In genomic region chr2:84229777-84230176, GRCm38 (mm10) we compare ENCODE assay signal across 13 mouse cellular contexts.
DNase-seq lines count a peak whose midpoint lies in the region; ATAC-seq lines count a peak whose summit lies in the region.
"Had no signal": no experiment of that assay in that cellular context is flagged by ENCODE, and none has a peak within 500 bp of the region (broad histone marks: within the 10 kb centered on the region; RNA-seq: fewer than 3 reads in every experiment).

No protein-coding gene starts in this region.

- H3K9ac ChIP-seq in heart, embryonic 12.5 days = no peak overlapping the region
- H3K9ac ChIP-seq in heart, embryonic 16.5 days (ENCODE audit: low read length) = no peak overlapping the region
- H3K9ac ChIP-seq: hindbrain, embryonic 15.5 days; limb, embryonic 13.5 days had no signal

- no peaks in the 10 kb centered on the region for H3K9me3 ChIP-seq in heart, embryonic 12.5 days (replicated peaks)
- no peaks in the 10 kb centered on the region for H3K9me3 ChIP-seq in heart, embryonic 16.5 days (replicated peaks; ENCODE audit: control insufficient read depth, low read length)
- H3K9me3 ChIP-seq: forebrain, embryonic 10.5 days; hindbrain, embryonic 15.5 days; limb, embryonic 13.5 days had no signal

- no peak overlapping the region for H3K4me2 ChIP-seq in heart, embryonic 12.5 days
- H3K4me2 ChIP-seq in heart, embryonic 16.5 days (ENCODE audit: low read depth, low read length) = no peak overlapping the region
- H3K4me2 ChIP-seq: hindbrain, embryonic 15.5 days; limb, embryonic 13.5 days had no signal

- H3K36me3 ChIP-seq in heart, embryonic 12.5 days = no peaks in the 10 kb centered on the region
- no peaks in the 10 kb centered on the region for H3K36me3 ChIP-seq in heart, embryonic 16.5 days (ENCODE audit: control insufficient read depth, insufficient read depth)
- H3K36me3 ChIP-seq: forebrain, embryonic 10.5 days; hindbrain, embryonic 15.5 days; limb, embryonic 13.5 days had no signal

- no peak overlapping the region for H3K27ac ChIP-seq in heart, embryonic 12.5 days (ENCODE audit: poor library complexity, severe bottlenecking)
- peak overlapping the region; percentile 35; the same call in 1 of the 2 replicates for H3K27ac ChIP-seq in heart, embryonic 16.5 days (ENCODE audit: low read length)
- H3K27ac ChIP-seq: forebrain, embryonic 10.5 days; hindbrain, embryonic 15.5 days; limb, embryonic 13.5 days had no signal

- no peak overlapping the region for H3K4me3 ChIP-seq in heart, embryonic 12.5 days
- no peak overlapping the region for H3K4me3 ChIP-seq in heart, embryonic 16.5 days (ENCODE audit: low read length)
- H3K4me3 ChIP-seq: forebrain, embryonic 10.5 days; hindbrain, embryonic 15.5 days; limb, embryonic 13.5 days had no signal

- 76% methylated on average over 3 of the region's 3 CpGs for WGBS in heart, embryonic 12.5 days
- WGBS in heart, embryonic 16.5 days = 66% methylated on average over 3 of the region's 3 CpGs

- H3K4me1 ChIP-seq in heart, embryonic 12.5 days (replicated peaks) = no peaks in the 10 kb centered on the region
- no peaks in the 10 kb centered on the region for H3K4me1 ChIP-seq in heart, embryonic 16.5 days (ENCODE audit: control insufficient read depth, insufficient read depth, low read length)
- H3K4me1 ChIP-seq: forebrain, embryonic 10.5 days; hindbrain, embryonic 15.5 days; limb, embryonic 13.5 days had no signal

- H3K27me3 ChIP-seq in heart, embryonic 12.5 days (replicated peaks) = no peaks in the 10 kb centered on the region
- no peaks in the 10 kb centered on the region for H3K27me3 ChIP-seq in heart, embryonic 16.5 days (ENCODE audit: control insufficient read depth, insufficient read depth, low read length)
- H3K27me3 ChIP-seq: hindbrain, embryonic 15.5 days; limb, embryonic 13.5 days had no signal

- no peak for ATAC-seq in heart, embryonic 12.5 days (ENCODE audit: insufficient number of reproducible peaks, low FRiP score)
- ATAC-seq in heart, embryonic 16.5 days (replicated peaks; ENCODE audit: extremely low read depth, insufficient read depth, low FRiP score) = peak; percentile 37; the same call in 1 of the 2 replicates

- peak; percentile 36 to 76 for DNase-seq in heart, adult 18-20 months
- peak; percentile 23 for DNase-seq in kidney, postnatal 10 days
- DNase-seq in lung, postnatal 36 days = peak; percentile 65
- no peak for DNase-seq in layer of hippocampus, postnatal 14 days (ENCODE audit: low spot score in 2 of 2)
- no peak for DNase-seq in thymus, postnatal 0 days (ENCODE audit: low spot score)
- DNase-seq: adrenal gland, postnatal 10 days; embryo, embryonic 11 days; thymus, postnatal 25 days had no signal

Comparison
In these comparisons a context has a peak if more than half of its experiments do, and no peak if none do; other contexts are left out.
1. DNase-seq: peak in heart, adult 18-20 months (2 of 2), kidney, postnatal 10 days (single experiment) and lung, postnatal 36 days (single experiment); none in layer of hippocampus, postnatal 14 days (0 of 2) and thymus, postnatal 0 days (single experiment).